Mouse (Mus musculus) CH12F3 (cell line): ENCODE results near the gene Smg1.

ENCODE experiments used
- in situ Hi-C: fragments of 300-500 bp; cut with MboI; formaldehyde crosslinking; loops from 2 replicates; pipeline ENCODE4 v1.14.3; 2020; ENCODE audit warnings: low sequenced_read_pairs

Gene Smg1

GRCm38 (mm10) chr7:118243453-118244385, at the start of gene Smg1:
Gene Smg1 (minus strand): TSS chr7:118243670.
- in situ Hi-C loops = no loop called here

DNA sequence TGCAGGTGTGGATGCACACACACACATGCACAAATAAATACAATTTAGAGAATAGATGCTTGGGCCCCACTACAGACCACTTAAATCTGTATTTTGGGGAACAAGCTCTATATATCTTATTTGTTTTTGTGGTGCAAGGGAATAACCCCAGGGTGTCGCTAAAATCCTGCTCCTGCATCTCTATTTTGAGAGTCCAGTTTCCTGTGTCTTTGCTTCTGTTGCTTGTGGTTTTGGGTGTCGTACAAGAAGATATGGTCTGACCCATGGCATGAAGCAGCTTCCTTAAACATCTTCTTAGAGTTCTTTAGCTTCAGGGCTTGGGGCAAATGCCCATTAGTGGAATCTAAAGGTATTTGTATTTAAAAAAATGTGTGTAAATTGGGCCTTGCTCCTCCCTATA, 39.7 kb upstream of the Smg1 start:
- in situ Hi-C loops = no loop called here

GRCm38 (mm10) chr7:118282543-118282942, 39.1 kb upstream of the Smg1 start:
- in situ Hi-C loops = no loop called here

GRCm38 (mm10) chr7:118279521-118279920, 36.1 kb upstream of the Smg1 start:
- in situ Hi-C loops = no loop called here

GRCm38 (mm10) chr7:118277335-118277910, 34.0 kb upstream of the Smg1 start:
- in situ Hi-C loops = no loop called here

DNA sequence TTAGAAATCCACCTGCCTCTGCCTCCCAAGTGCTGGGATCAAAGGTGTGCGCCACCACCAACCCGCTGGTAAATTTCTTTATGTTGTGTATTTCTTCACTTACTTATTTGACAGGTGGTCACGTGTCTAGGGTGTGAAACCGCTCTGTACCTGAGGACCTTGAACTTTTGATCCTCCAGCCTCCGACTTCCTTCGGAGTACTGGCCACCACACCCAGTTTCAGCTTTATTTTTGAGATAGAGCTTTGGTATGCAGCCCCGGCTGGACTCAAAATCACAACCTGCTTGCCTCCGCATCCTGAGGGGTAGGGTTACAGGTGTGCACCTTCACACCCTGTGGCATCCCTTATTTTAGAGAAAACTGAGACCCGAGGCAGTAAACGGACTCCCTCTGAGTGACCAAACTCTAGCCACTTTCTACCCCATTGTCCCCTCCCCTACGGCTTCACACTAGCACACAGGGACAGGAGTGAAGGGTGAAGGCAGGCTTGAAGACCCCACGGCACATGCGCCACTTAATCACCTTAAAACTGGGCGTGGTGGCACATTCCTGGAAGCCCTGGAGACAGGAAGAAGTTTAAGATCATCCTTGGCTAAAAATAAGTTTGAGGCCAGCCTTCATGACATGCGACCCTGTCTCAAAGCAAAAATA, 33.3 kb upstream of the Smg1 start:
- in situ Hi-C loops = no loop called here

DNA sequence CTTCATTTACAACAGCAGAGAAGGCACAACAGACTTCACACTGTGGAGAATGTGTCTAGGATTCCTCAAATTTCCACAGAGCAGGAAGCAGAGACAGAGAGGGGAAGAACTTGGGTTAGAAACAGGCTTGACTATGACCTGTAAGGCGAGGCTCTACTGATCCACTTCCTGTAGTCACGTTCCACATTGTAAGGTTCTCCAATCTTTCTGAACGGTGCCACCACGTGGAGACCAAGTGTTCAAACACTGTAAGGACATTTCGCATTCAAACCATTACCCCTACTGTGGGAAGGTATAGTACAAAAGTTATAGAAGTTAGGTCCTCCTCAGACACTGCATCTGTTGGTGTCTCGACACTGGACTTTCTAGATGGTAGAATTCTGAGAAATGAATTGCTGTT, 31.8 kb upstream of the Smg1 start:
- in situ Hi-C loops = no loop called here

GRCm38 (mm10) chr7:118274851-118275250, 31.4 kb upstream of the Smg1 start:
- in situ Hi-C loops = no loop called here

DNA sequence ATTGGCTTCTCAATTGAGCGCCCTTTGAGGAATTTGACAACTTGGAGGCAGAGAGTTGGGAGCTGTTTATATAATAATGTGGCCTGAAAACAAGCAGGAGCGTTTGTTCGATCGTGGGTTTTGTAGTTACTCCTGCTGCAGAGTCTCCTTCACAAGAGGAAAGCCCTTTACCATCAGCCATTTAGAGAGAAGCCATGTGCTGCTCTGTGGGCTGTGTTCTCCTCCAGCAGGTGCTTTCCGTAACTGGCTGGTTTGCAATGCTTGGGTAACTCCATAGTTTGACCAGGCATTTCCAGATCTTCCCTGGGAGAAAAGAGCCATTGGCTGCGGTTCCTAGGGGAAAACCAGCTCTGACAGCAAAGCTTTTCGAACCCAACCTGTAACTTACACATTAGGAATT, 30.7 kb upstream of the Smg1 start:
- in situ Hi-C loops = no loop called here

DNA sequence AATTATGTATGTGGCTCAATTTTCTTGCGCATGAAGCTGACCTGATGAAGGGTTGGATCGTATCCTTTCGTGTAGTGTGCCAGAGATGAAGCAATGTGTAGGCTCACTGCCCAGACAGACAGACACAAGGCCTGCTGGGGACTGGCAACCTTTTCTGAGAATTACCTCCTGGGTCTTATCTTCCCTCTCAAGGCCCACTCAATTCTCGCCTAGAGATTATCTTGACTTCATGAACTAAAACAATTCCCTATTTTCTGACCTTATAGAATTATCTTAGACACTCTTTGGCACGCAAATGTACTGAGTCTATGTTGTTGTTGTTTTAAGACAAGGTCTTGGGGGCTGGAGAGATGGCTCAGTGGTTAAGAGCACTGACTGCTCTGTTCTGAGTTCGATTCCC, 22.6 kb upstream of the Smg1 start:
- in situ Hi-C loops = no loop called here

GRCm38 (mm10) chr7:118263606-118264005, 20.1 kb upstream of the Smg1 start:
- in situ Hi-C loops = no loop called here

GRCm38 (mm10) chr7:118262409-118262808, 18.9 kb upstream of the Smg1 start:
- in situ Hi-C loops = no loop called here

- in situ Hi-C loops = no loop called here
Measured at GRCm38 (mm10) chr7:118259676-118260305, 16.3 kb upstream of the Smg1 start.

DNA sequence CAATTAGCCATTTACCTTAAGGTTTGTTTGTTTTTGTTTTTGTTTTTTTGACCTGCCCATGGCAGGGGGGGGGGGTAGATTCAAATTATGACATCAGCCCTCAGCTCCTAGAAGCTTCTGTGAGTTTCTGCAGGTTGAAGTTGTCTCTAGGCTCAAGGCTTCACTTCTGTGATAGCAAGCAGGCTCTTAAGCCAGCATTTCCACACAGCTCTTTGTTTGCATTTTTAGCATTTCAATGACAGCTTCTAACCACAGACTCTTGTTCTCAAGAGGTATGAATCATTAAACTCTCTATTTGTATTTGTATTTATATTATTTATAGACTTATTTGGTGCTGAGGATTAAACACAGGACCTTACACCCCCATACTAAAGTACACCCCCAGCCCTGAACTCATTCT, 15.0 kb upstream of the Smg1 start:
- in situ Hi-C loops = no loop called here

DNA sequence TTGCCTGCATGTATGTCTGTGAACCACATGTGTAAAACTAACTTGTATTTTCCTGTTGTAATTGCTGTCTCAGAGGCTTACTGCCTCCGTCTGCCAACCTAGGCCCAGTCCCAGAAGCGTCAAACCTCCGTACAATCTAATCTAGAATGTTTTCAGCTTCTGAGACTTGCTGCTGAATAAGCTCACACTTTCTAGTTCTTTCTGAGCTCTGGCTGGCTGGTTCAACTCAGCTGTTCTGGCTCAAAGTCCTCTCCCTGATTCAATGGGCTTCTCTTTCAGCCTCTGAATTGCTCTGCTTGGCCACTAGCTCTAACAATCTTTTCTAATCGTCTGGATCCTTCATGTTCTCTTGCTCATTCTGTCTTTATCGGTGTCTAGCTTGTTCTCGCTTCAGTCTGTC, 13.3 kb upstream of the Smg1 start:
- in situ Hi-C loops = no loop called here

- in situ Hi-C loops = no loop called here
Measured at GRCm38 (mm10) chr7:118254460-118254859, 11.0 kb upstream of the Smg1 start.

- in situ Hi-C loops = no loop called here
Measured at GRCm38 (mm10) chr7:118254015-118254414, 10.5 kb upstream of the Smg1 start.

DNA sequence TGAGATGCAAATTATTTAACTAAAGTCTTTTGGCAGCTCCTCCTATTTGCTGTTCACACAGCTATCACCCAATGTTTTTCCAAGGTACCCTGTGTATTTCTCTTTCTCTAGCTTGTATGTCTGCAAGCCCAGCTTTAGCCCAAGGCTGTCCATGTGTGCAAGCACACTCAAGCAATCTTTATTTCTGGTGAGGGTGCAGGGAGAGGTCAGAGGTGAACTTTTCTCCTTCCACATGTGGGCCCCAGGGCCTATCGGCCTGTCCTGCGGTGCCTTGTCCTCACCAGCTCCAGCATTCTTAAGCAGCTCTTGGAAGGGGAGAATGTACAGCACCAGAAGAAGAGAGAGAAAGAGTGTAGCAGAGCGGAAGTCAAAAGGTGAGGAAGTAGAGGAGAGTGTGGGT, 9.5 kb upstream of the Smg1 start:
- in situ Hi-C loops = no loop called here

- in situ Hi-C loops = no loop called here
Measured at GRCm38 (mm10) chr7:118252349-118252748, 8.9 kb upstream of the Smg1 start.

GRCm38 (mm10) chr7:118251392-118252170, 8.1 kb upstream of the Smg1 start:
- in situ Hi-C loops = no loop called here
